Mouse (Mus musculus): ENCODE measurements around the gene Sirt2. TPM values are rescaled to one million over a fixed set of nuclear protein-coding genes. Genes with fewer than 3 reads are reported as not detected.

Sirt2 gene
- polyA plus RNA-seq, 1 experiment: 28.1 TPM

DNA sequence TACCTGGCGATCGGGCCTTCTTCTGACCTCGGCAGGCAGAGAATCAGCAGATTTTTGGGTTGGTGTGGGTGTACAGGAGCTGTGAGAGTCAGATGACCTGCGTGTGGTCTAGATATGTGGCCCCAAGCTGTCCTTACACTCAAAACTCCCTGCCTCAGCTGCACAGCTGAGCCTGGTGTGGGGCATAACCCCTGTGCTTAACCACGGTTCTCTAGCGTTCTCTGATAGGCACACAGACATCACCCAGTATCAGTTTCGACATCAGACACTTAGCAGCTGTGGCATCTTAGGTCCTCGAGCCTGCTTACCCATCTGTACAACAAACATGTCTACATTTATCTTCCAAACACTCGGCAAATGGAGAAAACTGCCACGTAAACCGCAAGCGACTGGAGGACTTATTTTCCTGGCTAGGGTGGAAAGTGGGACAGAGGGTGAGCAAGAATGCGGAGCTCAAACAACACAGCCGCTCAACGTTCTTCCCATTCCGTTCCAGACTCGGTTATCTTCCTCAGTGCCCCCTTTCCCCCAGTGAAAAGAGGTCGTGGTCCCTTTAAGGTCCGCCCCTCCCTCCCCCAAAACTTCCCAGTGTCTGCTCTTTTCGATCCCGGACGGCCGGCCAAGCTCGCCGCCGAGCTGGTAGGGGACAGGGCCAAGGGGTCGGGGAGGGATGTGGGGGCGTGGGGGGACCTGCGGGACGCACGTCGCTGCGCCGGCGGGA lies 41.8 kb downstream of the Sirt2 start, which contains the start of gene Hnrnpl:
TSS of gene Hnrnpl (plus strand) at position 321 of the 721 bp plus-strand sequence.
- Histone ChIP-seq H3K36me3 (ENCODE audit: control insufficient read depth, insufficient read depth, low read length, poor library complexity, severe bottlenecking) (peaks cover 16% of the 10 kb centered on the region), H3K9ac (ENCODE audit: low read depth, poor library complexity, severe bottlenecking) (peak within 1 kb of the TSS; percentile 84), H3K4me3 (ENCODE audit: low read depth, low read length) (peak within 1 kb of the TSS; percentile 91), H3K27me3 (ENCODE audit: control insufficient read depth, insufficient read depth, low read length, poor library complexity, severe bottlenecking) (no peaks in the 10 kb centered on the region), H3K9me3 (replicated peaks; ENCODE audit: control insufficient read depth, insufficient read depth, low read length, poor library complexity, severe bottlenecking) (no peaks in the 10 kb centered on the region), H3K4me1 (ENCODE audit: control insufficient read depth, insufficient read depth, low read length) (peaks cover 6% of the 10 kb centered on the region), H3K27ac (ENCODE audit: insufficient read depth, low read length) (peak within 1 kb of the TSS; percentile 96)
- TF ChIP-seq CTCF (IDR thresholded peaks at IDR 0.05; ENCODE audit: low read depth, low read length) (no peak), EP300 (IDR thresholded peaks at IDR 0.05; ENCODE audit: insufficient read depth, low read depth, low read length) (no peak), POLR2A (IDR thresholded peaks at IDR 0.05; ENCODE audit: insufficient read depth, low read length) (no peak)

DNA sequence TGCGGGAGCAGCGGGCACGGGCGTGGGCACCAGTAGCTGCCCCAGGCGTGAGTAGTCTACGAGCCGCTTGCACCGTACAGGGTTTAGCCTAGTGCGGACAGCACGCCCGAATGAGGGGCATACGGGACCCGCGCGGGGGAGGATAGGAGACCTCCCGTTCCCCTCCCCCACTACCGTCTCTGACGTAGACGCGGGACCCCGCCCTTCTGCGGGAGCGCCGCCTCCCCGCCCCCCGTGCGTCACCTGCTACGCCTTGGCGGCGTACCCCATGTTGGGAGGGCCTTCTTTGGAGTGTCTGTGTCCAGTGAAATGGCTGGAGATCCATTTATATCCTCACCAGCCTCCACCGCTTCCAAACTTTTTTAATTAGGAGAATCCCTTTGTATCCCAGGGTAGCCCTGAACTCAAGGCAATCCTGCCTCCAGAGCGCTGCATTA lies 42.4 kb downstream of the Sirt2 start:
- no peaks in the 10 kb centered on the region for H3K9me3 ChIP-seq (replicated peaks; ENCODE audit: control insufficient read depth, insufficient read depth, low read length, poor library complexity, severe bottlenecking)
- no peaks in the 10 kb centered on the region for H3K27me3 ChIP-seq (ENCODE audit: control insufficient read depth, insufficient read depth, low read length, poor library complexity, severe bottlenecking)
- H3K4me1 ChIP-seq (ENCODE audit: control insufficient read depth, insufficient read depth, low read length): peaks cover 4% of the 10 kb centered on the region
- peak overlapping the region; percentile 91 for H3K4me3 ChIP-seq (ENCODE audit: low read depth, low read length)
- peak overlapping the region; percentile 84 for H3K9ac ChIP-seq (ENCODE audit: low read depth, poor library complexity, severe bottlenecking)
- H3K36me3 ChIP-seq (ENCODE audit: control insufficient read depth, insufficient read depth, low read length, poor library complexity, severe bottlenecking): peaks cover 22% of the 10 kb centered on the region
- H3K27ac ChIP-seq (ENCODE audit: insufficient read depth, low read length): peak overlapping the region; percentile 96
- TF ChIP-seq EP300 (IDR thresholded peaks at IDR 0.05; ENCODE audit: insufficient read depth, low read depth, low read length) (0 out of 2 replicates have a peak, but pooled peaks have one; percentile 48), POLR2A (IDR thresholded peaks at IDR 0.05; ENCODE audit: insufficient read depth, low read length) (peak; percentile 87), CTCF (IDR thresholded peaks at IDR 0.05; ENCODE audit: low read depth, low read length) (no peak)

GRCm38 (mm10) chr7:28809401-28810089 lies 43.0 kb downstream of the Sirt2 start:
- TF ChIP-seq CTCF (IDR thresholded peaks at IDR 0.05; ENCODE audit: low read depth, low read length) (no peak), EP300 (IDR thresholded peaks at IDR 0.05; ENCODE audit: insufficient read depth, low read depth, low read length) (no peak), POLR2A (IDR thresholded peaks at IDR 0.05; ENCODE audit: insufficient read depth, low read length) (no peak)
- Histone ChIP-seq H3K36me3 (ENCODE audit: control insufficient read depth, insufficient read depth, low read length, poor library complexity, severe bottlenecking) (peaks cover 28% of the 10 kb centered on the region), H3K4me1 (ENCODE audit: control insufficient read depth, insufficient read depth, low read length) (peaks cover 6% of the 10 kb centered on the region), H3K9ac (ENCODE audit: low read depth, poor library complexity, severe bottlenecking) (peak overlapping the region; percentile 84), H3K27ac (ENCODE audit: insufficient read depth, low read length) (peak overlapping the region; percentile 96), H3K9me3 (replicated peaks; ENCODE audit: control insufficient read depth, insufficient read depth, low read length, poor library complexity, severe bottlenecking) (no peaks in the 10 kb centered on the region), H3K4me3 (ENCODE audit: low read depth, low read length) (peak overlapping the region; percentile 91), H3K27me3 (ENCODE audit: control insufficient read depth, insufficient read depth, low read length, poor library complexity, severe bottlenecking) (no peaks in the 10 kb centered on the region)

GRCm38 (mm10) chr7:28810107-28811066 lies 43.9 kb downstream of the Sirt2 start:
- H3K27ac ChIP-seq (ENCODE audit: insufficient read depth, low read length): peak overlapping the region; percentile 96
- peaks cover 36% of the 10 kb centered on the region for H3K36me3 ChIP-seq (ENCODE audit: control insufficient read depth, insufficient read depth, low read length, poor library complexity, severe bottlenecking)
- peak overlapping the region; percentile 91 for H3K4me3 ChIP-seq (ENCODE audit: low read depth, low read length)
- H3K9me3 ChIP-seq (replicated peaks; ENCODE audit: control insufficient read depth, insufficient read depth, low read length, poor library complexity, severe bottlenecking): no peaks in the 10 kb centered on the region
- H3K4me1 ChIP-seq (ENCODE audit: control insufficient read depth, insufficient read depth, low read length): peaks cover 4% of the 10 kb centered on the region
- no peaks in the 10 kb centered on the region for H3K27me3 ChIP-seq (ENCODE audit: control insufficient read depth, insufficient read depth, low read length, poor library complexity, severe bottlenecking)
- TF ChIP-seq CTCF (IDR thresholded peaks at IDR 0.05; ENCODE audit: low read depth, low read length): peak; percentile 6
- TF ChIP-seq EP300 (IDR thresholded peaks at IDR 0.05; ENCODE audit: insufficient read depth, low read depth, low read length): no peak
- peak; percentile 76 for TF ChIP-seq POLR2A (IDR thresholded peaks at IDR 0.05; ENCODE audit: insufficient read depth, low read length)
- peak overlapping the region; percentile 98 for H3K9ac ChIP-seq (ENCODE audit: low read depth, poor library complexity, severe bottlenecking)

DNA sequence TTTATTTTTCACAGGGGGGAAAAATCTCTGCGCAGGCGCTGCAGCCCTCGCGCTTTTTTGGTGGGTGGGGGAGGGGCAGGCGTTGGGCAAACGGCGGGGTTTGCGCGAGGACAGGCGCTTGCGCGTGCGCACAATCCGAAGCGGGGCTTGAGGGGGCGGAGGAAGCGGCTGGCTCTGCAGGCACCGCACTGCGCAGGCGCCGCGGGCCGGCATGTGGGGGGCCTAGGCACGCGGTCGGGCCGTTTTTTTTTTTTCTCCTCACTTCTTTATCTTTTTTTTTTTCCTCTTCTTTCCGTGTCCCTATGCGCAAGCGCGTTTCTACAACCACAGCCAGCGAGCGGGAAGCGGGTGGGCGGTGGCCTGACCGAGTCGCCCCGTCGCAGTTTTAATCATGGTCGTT lies 44.7 kb downstream of the Sirt2 start:
- peak overlapping the region; percentile 73 for H3K27ac ChIP-seq (ENCODE audit: insufficient read depth, low read length)
- H3K4me1 ChIP-seq (ENCODE audit: control insufficient read depth, insufficient read depth, low read length): peaks cover 2% of the 10 kb centered on the region
- H3K36me3 ChIP-seq (ENCODE audit: control insufficient read depth, insufficient read depth, low read length, poor library complexity, severe bottlenecking): peaks cover 45% of the 10 kb centered on the region
- H3K9ac ChIP-seq (ENCODE audit: low read depth, poor library complexity, severe bottlenecking): peak overlapping the region; percentile 98
- no peaks in the 10 kb centered on the region for H3K27me3 ChIP-seq (ENCODE audit: control insufficient read depth, insufficient read depth, low read length, poor library complexity, severe bottlenecking)
- no peak for TF ChIP-seq CTCF (IDR thresholded peaks at IDR 0.05; ENCODE audit: low read depth, low read length)
- H3K4me3 ChIP-seq (ENCODE audit: low read depth, low read length): peak overlapping the region; percentile 90
- H3K9me3 ChIP-seq (replicated peaks; ENCODE audit: control insufficient read depth, insufficient read depth, low read length, poor library complexity, severe bottlenecking): no peaks in the 10 kb centered on the region

Data from ES-Bruce4 (cell line).